Mouse (Mus musculus) hindbrain, postnatal 0 days (tissue): Measurements from ENCODE around the gene Cebpz. TPM values are rescaled to one million over a fixed set of nuclear protein-coding genes. Genes with fewer than 3 reads are reported as not detected.

Source experiments
- ATAC-seq: fragments of 200-750 bp; cut with Nextera tagmentation; 2 replicates; pipeline ENCODE4 v1.8.0; 2017; ENCODE audit warnings: mild to moderate bottlenecking, moderate TSS enrichment, moderate library complexity
- DNase-seq: peaks from one replicate; pipeline ENCODE4 v3.0.0-alpha.2; 2015; ENCODE audit warnings: low spot score
- H3K27ac ChIP-seq: fragments of 300-500 bp; sonication (generic); 2 replicates; pipeline ENCODE4 v1.5.1; 2014; ENCODE audit warnings: mild to moderate bottlenecking
- H3K27me3 ChIP-seq: fragments of 300-500 bp; sonication (generic); 2 replicates; pipeline ENCODE4 v1.6.1; 2014; ENCODE audit warnings: low read length, mixed read lengths; ENCODE audit not compliant: insufficient read depth
- H3K36me3 ChIP-seq: fragments of 300-500 bp; sonication (generic); 2 replicates; pipeline ENCODE4 v1.6.1; 2014; ENCODE audit warnings: low read length, mixed read lengths; ENCODE audit not compliant: insufficient read depth
- H3K4me1 ChIP-seq: fragments of 300-500 bp; sonication (generic); 2 replicates; pipeline ENCODE4 v1.6.1; 2014; ENCODE audit warnings: antibody characterized with exemption, low read length, mixed read lengths; ENCODE audit not compliant: insufficient read depth
- H3K4me2 ChIP-seq: fragments of 300-500 bp; sonication (generic); 2 replicates; pipeline ENCODE4 v1.6.1; 2014; ENCODE audit warnings: low read depth, mild to moderate bottlenecking, low read length, moderate library complexity, mixed read lengths
- H3K4me3 ChIP-seq: fragments of 300-500 bp; sonication (generic); 2 replicates; pipeline ENCODE4 v1.5.1; 2014; ENCODE audit warnings: low read length
- H3K9ac ChIP-seq: fragments of 300-500 bp; sonication (generic); replicated peaks from 2 replicates; pipeline ENCODE4 v1.6.1; 2014; ENCODE audit warnings: mild to moderate bottlenecking, low read length, moderate library complexity, mixed read lengths
- H3K9me3 ChIP-seq: fragments of 300-500 bp; sonication (generic); 2 replicates; pipeline ENCODE4 v1.6.1; 2016; ENCODE audit warnings: low read length, mixed read lengths
- CTCF ChIP-seq: IDR thresholded peaks from 2 replicates; pipeline ENCODE4 v1.5.1; 2016; ENCODE audit warnings: antibody characterized with exemption, control low read depth, low read depth
- WGBS: fragments of 180-500 bp; shearing (Covaris S2); extraction: QIAGEN DNeasy Blood & Tissue Kit; methylation state at CpG from one replicate; pipeline ENCODE4 v1.1.7; 2014; 5-methylcytosine and 5-hydroxymethylcytosine counted together
- polyA plus RNA-seq: library from polyadenylated mRNA; unstranded; fragments of >200 nt; fragmentation: Nextera tagmentation; extraction: Ambion mirVana; gene quantifications from 2 replicates; pipeline ENCODE4 v1.2.1, GENCODE M21; 2015
- total RNA-seq: library from RNA; depleted of rRNA; stranded (reverse); fragments of >200 nt; gene quantifications from 2 replicates; pipeline ENCODE4 v1.2.3, GENCODE M21; 2014

Cebpz gene
- total and polyA plus RNA-seq, 2 experiments from 2014 or later: 13.5 to 46.4 TPM

DNA sequence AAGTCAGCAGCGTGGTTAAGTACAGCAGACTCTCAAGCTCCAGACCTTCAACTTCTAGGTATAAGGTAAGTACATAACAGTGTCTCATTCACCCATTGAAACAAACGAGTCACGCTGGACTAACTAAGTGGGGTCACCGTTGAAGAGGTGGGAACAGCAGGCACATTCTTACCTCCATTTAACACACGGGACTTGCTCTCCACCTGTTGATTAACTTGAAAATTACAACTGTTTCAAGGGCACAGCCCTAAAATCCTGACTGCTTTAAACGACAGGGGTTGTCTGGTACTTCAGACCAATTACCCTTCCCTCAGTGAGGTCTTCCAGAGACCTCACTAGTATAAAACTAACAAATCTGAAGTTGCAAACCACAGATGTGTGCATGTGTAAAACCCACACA lies 22.6 kb upstream of the Cebpz start:
- no peak overlapping the region for H3K27ac ChIP-seq
- no peak for TF ChIP-seq CTCF
- no peak overlapping the region for H3K4me2 ChIP-seq
- H3K9me3 ChIP-seq: no peaks in the 10 kb centered on the region
- no peak overlapping the region for H3K4me3 ChIP-seq
- DNase-seq: no peak
- H3K4me1 ChIP-seq: no peaks in the 10 kb centered on the region
- H3K9ac ChIP-seq: no peak overlapping the region
- no peaks in the 10 kb centered on the region for H3K27me3 ChIP-seq
- WGBS: 87% methylated on average over 6 of the region's 6 CpGs
- no peak for ATAC-seq
- peaks cover 4% of the 10 kb centered on the region; the same call in 1 of the 2 replicates for H3K36me3 ChIP-seq

DNA sequence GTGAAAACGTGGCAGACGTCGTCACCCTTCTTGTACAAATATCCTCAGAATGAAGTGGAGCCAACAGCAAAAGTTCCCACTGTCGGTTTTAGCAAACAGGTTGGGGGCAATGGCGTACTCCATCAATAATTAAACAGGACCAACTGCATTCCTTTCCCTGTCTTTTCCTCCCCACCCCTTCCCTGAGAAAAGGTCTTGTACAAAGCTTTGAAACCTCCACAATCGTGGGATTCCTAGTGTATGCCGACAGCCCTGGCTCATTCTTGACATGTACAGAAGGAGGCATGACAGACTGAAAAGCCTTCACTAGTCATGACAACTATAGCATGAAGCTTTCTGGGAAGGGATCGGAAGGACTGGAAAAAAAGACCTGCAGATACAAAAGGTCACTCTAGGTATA lies 16.4 kb upstream of the Cebpz start:
- ATAC-seq (no peak), DNase-seq (no peak)
- H3K4me2 ChIP-seq: no peak overlapping the region
- no peak overlapping the region for H3K9ac ChIP-seq
- H3K4me3 ChIP-seq: no peak overlapping the region
- H3K27me3 ChIP-seq: no peaks in the 10 kb centered on the region
- no peak for TF ChIP-seq CTCF
- no peak overlapping the region for H3K27ac ChIP-seq
- H3K36me3 ChIP-seq: peaks cover 11% of the 10 kb centered on the region; the same call in 1 of the 2 replicates
- H3K9me3 ChIP-seq: no peaks in the 10 kb centered on the region
- WGBS: 90% methylated on average over 8 of the region's 8 CpGs
- H3K4me1 ChIP-seq: no peaks in the 10 kb centered on the region

DNA sequence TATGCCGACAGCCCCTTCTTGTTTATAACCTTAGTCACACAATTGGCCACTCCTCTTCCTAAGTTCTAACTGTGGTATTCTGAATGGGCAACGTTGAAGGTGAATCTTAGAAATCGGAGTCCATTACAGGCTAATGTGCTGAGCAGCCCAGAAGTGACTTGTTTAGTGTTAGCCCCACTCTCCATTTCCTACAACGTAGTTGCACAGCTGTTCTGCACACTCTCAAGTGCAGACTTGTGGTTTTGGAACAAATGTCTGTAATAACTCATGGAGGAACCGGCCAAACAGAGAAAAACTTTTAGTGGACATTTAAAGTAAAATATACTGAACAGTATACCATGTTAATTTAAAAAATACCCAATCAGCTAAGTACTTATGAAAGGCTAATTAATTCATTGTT lies 15.2 kb upstream of the Cebpz start:
- ATAC-seq: no peak
- no peak for TF ChIP-seq CTCF
- Histone ChIP-seq H3K9me3 (no peaks in the 10 kb centered on the region), H3K4me3 (no peak overlapping the region), H3K4me2 (no peak overlapping the region), H3K4me1 (no peaks in the 10 kb centered on the region), H3K27me3 (no peaks in the 10 kb centered on the region), H3K36me3 (peaks cover 11% of the 10 kb centered on the region; the same call in 1 of the 2 replicates), H3K9ac (no peak overlapping the region), H3K27ac (no peak overlapping the region)
- WGBS: 94% methylated on average over 5 of the region's 5 CpGs
- DNase-seq: no peak

DNA sequence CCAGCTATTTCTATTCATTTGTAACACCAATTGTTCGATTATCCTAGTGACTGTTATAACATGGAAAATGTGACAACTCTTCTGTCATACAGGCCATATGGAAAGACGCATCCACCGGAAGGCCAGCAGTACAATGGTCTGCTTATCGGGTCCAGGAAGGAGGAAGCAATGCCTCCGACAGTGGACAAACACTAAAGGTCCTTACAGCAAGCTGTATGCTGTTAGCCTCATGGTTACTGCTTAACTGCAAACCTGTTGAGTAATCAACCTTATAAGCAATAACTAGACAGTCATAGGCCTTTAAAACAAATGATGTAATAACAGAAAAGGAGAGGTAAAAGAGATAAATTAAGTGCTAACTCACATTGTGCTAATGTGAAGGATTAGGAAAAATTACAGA lies 14.4 kb upstream of the Cebpz start:
- TF ChIP-seq CTCF: no peak
- H3K4me2 ChIP-seq: no peak overlapping the region
- H3K36me3 ChIP-seq: peaks cover 19% of the 10 kb centered on the region; the same call in 1 of the 2 replicates
- DNase-seq (no peak), ATAC-seq (no peak)
- 93% methylated on average over 5 of the region's 5 CpGs for WGBS
- no peaks in the 10 kb centered on the region for H3K4me1 ChIP-seq
- H3K27me3 ChIP-seq: no peaks in the 10 kb centered on the region
- no peak overlapping the region for H3K9ac ChIP-seq
- no peak overlapping the region for H3K4me3 ChIP-seq
- H3K27ac ChIP-seq: no peak overlapping the region
- H3K9me3 ChIP-seq: no peaks in the 10 kb centered on the region

DNA sequence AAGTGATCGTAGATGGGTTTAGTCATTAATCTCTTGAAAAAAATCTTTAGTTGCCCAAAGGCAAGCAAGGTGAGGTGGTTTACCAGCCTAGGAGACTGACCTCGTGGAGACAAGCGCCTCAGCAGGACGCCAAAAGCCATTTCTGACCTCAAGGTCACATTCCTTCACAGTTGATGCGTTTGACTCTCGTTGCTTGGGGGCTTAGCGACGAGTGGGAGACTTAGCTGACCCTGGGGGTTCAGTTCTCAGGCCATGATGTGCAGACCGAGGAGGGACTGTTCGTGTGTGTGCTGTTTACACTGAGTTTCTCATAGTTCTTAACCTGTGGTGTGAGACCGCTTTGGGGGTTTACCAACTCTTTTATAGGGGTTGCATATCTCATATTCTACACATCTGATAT lies 5.7 kb upstream of the Cebpz start:
- Histone ChIP-seq H3K36me3 (peaks cover 39% of the 10 kb centered on the region), H3K4me2 (no peak overlapping the region), H3K27me3 (no peaks in the 10 kb centered on the region), H3K27ac (no peak overlapping the region), H3K9ac (no peak overlapping the region), H3K4me1 (no peaks in the 10 kb centered on the region), H3K4me3 (no peak overlapping the region), H3K9me3 (no peaks in the 10 kb centered on the region)
- no peak for DNase-seq
- ATAC-seq: no peak
- 55% methylated on average over 11 of the region's 11 CpGs for WGBS
- TF ChIP-seq CTCF: no peak

DNA sequence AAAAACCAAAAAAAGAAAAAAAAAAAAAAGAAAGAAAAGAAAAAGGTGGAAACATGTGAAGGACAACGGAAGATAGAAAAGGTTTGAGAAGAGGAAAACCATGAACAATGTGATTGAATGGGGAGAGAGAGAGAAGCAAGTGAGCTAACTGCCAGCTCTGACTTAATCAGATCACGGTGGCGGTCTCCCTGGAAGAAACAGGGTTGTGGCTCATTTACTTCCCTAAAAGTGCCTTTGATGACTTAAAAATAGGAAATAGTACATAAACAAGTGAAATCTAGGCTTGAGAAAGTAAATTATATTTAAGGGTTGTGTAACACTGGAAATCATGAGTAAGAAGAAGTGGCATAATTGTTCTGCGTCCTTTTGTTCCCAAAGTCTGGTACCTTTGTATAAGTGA lies 2.1 kb upstream of the Cebpz start:
- Histone ChIP-seq H3K4me1 (0 out of 2 replicates have a peak, but pooled peaks cover 4% of the 10 kb centered on the region), H3K36me3 (peaks cover 34% of the 10 kb centered on the region), H3K4me2 (no peak overlapping the region), H3K4me3 (no peak overlapping the region), H3K27me3 (no peaks in the 10 kb centered on the region), H3K27ac (no peak overlapping the region), H3K9me3 (no peaks in the 10 kb centered on the region), H3K9ac (no peak overlapping the region)
- ATAC-seq (no peak), DNase-seq (no peak)
- 89% methylated on average over 4 of the region's 4 CpGs for WGBS
- no peak for TF ChIP-seq CTCF

DNA sequence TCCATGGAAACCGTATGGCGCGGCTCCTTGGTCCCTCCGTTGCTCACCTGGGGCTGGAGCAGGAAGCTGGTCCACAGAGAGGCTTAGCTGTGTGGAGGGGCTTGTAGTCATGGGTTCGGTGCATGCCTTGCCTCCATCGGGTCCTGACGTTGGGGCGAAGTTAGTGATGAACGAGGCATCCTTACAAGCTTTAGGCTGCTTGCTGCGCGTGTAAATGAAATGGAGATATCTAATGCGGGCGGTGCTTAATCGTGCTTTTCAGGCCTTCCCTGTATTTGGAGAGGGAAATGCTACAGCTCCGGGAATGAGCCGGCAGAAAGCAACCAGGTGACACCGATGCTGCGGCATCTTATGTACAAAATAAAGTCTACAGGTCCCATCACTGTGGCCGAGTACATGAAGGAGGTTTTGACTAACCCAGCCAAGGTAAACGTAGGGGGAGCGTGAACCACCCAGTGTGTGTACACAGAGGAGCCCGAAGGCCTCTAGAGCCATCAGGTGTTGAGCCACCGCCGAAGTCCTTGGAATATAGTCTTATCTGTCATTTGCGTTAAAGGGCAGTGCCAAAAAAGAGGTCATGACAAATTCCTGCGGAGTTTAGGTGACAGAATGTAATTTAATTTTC lies 475 bp upstream of the Cebpz start:
- Histone ChIP-seq H3K4me2 (peak overlapping the region; percentile 76), H3K9me3 (no peaks in the 10 kb centered on the region), H3K9ac (peak overlapping the region; percentile 58), H3K27me3 (no peaks in the 10 kb centered on the region), H3K4me3 (peak overlapping the region; percentile 53), H3K27ac (peak overlapping the region; percentile 59), H3K4me1 (0 out of 2 replicates have a peak, but pooled peaks cover 4% of the 10 kb centered on the region), H3K36me3 (peaks cover 27% of the 10 kb centered on the region; the same call in 1 of the 2 replicates)
- TF ChIP-seq CTCF: no peak
- DNase-seq (peak; percentile 3), ATAC-seq (peak; percentile 22; the same call in 1 of the 2 replicates)
- WGBS: 7% methylated on average over 26 of the region's 26 CpGs
